Mouse (Mus musculus) limb, embryonic 11.5 days (tissue): Measurements from ENCODE around the gene Ptn. TPM values are rescaled to one million over a fixed set of nuclear protein-coding genes. Genes with fewer than 3 reads are reported as not detected.

Experiments
- ATAC-seq: fragments of 200-750 bp; cut with Nextera tagmentation; 2 replicates; pipeline ENCODE4 v1.8.0; 2017; ENCODE audit warnings: low read depth; ENCODE audit not compliant: insufficient number of reproducible peaks, low FRiP score, low TSS enrichment
- DNase-seq: peaks from one replicate; pipeline ENCODE4 v3.0.0-alpha.2; 2015; ENCODE audit warnings: low spot score
- H3K27ac ChIP-seq: fragments of 300-500 bp; sonication (generic); replicated peaks from 2 replicates; pipeline ENCODE4 v1.5.1; 2014; ENCODE audit warnings: low read depth, mild to moderate bottlenecking, low read length
- H3K27me3 ChIP-seq: fragments of 300-500 bp; sonication (generic); 2 replicates; pipeline ENCODE4 v1.6.1; 2014; ENCODE audit warnings: mild to moderate bottlenecking, low read length, mixed read lengths; ENCODE audit not compliant: control insufficient read depth, insufficient read depth
- H3K36me3 ChIP-seq: fragments of 300-500 bp; sonication (generic); 2 replicates; pipeline ENCODE4 v1.6.1; 2014; ENCODE audit warnings: mild to moderate bottlenecking, low read length, moderate library complexity, mixed read lengths; ENCODE audit not compliant: control insufficient read depth, insufficient read depth
- H3K4me1 ChIP-seq: fragments of 300-500 bp; sonication (generic); 2 replicates; pipeline ENCODE4 v1.6.1; 2014; ENCODE audit warnings: low read length, mixed read lengths; ENCODE audit not compliant: control insufficient read depth, insufficient read depth
- H3K4me2 ChIP-seq: fragments of 300-500 bp; sonication (generic); 2 replicates; pipeline ENCODE4 v1.6.1; 2014; ENCODE audit warnings: low read depth, mild to moderate bottlenecking, moderate library complexity; ENCODE audit not compliant: severe bottlenecking
- H3K4me3 ChIP-seq: fragments of 300-500 bp; sonication (generic); 2 replicates; pipeline ENCODE4 v1.5.1; 2014; ENCODE audit warnings: low read depth, low read length
- H3K9ac ChIP-seq: fragments of 300-500 bp; sonication (generic); 2 replicates; pipeline ENCODE4 v1.6.1; 2014; ENCODE audit warnings: mild to moderate bottlenecking, low read length
- H3K9me3 ChIP-seq: fragments of 300-500 bp; sonication (generic); 2 replicates; pipeline ENCODE4 v1.6.1; 2016; ENCODE audit warnings: low read length; ENCODE audit not compliant: control insufficient read depth
- WGBS: fragments of 180-500 bp; shearing (Covaris S2); extraction: QIAGEN DNeasy Blood & Tissue Kit; methylation state at CpG from one replicate; pipeline ENCODE4 v1.1.7; 2014; 5-methylcytosine and 5-hydroxymethylcytosine counted together
- polyA plus RNA-seq: library from polyadenylated mRNA; unstranded; fragments of >200 nt; fragmentation: Nextera tagmentation; extraction: Ambion mirVana; gene quantifications from 2 replicates; pipeline ENCODE4 v1.2.1, GENCODE M21; 2014

Gene Ptn
- 616 and 623 TPM in 2 replicates for polyA plus RNA-seq

GRCm38 (mm10) chr6:36809747-36810285, at the start of gene Ptn:
Ptn (minus strand) TSS chr6:36810220.
- H3K4me1 ChIP-seq: peaks cover 5% of the 10 kb centered on the region; the same call in 1 of the 2 replicates
- WGBS: under 1% methylated on average over 15 of the region's 15 CpGs
- H3K27me3 ChIP-seq: no peaks in the 10 kb centered on the region
- no peaks in the 10 kb centered on the region; the same call in 1 of the 2 replicates for H3K36me3 ChIP-seq
- H3K9ac ChIP-seq: peak within 1 kb of the TSS; percentile 93
- H3K27ac ChIP-seq: peak within 1 kb of the TSS; percentile 95
- H3K4me2 ChIP-seq: peak within 1 kb of the TSS; percentile 80
- ATAC-seq: peak; percentile 86
- peak within 1 kb of the TSS; percentile 77 for H3K4me3 ChIP-seq
- DNase-seq: peak; percentile 83
- H3K9me3 ChIP-seq: no peaks in the 10 kb centered on the region

DNA sequence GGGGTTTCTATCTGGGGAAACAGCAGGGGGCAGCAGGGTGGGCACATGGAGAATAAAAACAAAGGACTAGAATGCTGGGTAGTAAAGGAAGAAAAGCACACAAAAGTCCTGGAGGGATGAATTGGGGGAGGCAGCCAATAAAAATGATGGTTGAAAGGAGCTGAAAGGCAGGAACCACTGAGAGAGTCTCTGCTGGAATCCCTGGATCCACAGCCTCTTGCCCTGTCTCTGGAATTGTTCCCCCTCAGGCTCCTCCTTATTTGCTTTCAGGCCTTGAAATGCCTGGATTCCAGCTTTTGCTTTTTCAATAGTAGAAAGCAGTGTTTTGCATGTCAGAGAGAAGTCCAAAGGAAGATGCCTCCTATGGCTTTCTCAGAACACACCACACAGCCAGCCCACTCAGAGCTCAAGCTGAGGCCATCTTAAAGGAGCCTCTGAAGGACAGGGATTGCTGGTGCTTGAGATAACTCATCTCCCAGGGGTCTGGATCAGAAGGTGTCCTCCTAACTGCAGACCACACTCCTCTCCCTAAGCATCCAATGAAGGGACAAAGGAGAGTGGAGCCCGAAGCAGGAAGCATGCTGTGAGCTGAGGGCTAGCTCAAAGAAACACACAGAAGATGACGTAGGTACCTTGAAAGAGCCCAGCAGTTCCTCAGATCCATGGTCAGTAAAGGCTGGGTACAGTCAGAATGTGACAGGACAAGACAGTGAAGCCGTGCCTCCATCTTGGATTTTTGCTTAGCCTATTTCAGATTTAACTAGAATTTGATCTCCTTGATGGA, 48.4 kb upstream of the Ptn start:
- Histone ChIP-seq H3K27me3 (no peaks in the 10 kb centered on the region), H3K36me3 (no peaks in the 10 kb centered on the region), H3K9ac (no peak overlapping the region), H3K4me3 (no peak overlapping the region), H3K4me2 (no peak overlapping the region), H3K9me3 (no peaks in the 10 kb centered on the region), H3K4me1 (0 out of 2 replicates have a peak, but pooled peaks cover 2% of the 10 kb centered on the region), H3K27ac (no peak overlapping the region)
- 83% methylated on average over 3 of the region's 3 CpGs for WGBS
- ATAC-seq: no peak
- DNase-seq: peak; percentile 25

GRCm38 (mm10) chr6:36857627-36858257, 47.7 kb upstream of the Ptn start:
- Histone ChIP-seq H3K4me3 (no peak overlapping the region), H3K36me3 (no peaks in the 10 kb centered on the region), H3K27me3 (no peaks in the 10 kb centered on the region), H3K9ac (no peak overlapping the region), H3K9me3 (no peaks in the 10 kb centered on the region), H3K27ac (no peak overlapping the region), H3K4me2 (no peak overlapping the region), H3K4me1 (0 out of 2 replicates have a peak, but pooled peaks cover 2% of the 10 kb centered on the region)
- peak; percentile 26 for DNase-seq
- no peak for ATAC-seq
- WGBS: 68% methylated on average over 6 of the region's 6 CpGs

- DNase-seq (no peak), ATAC-seq (no peak)
- Histone ChIP-seq H3K4me1 (no peaks in the 10 kb centered on the region; the same call in 1 of the 2 replicates), H3K4me2 (no peak overlapping the region), H3K9ac (no peak overlapping the region), H3K36me3 (no peaks in the 10 kb centered on the region), H3K27me3 (no peaks in the 10 kb centered on the region), H3K9me3 (no peaks in the 10 kb centered on the region), H3K27ac (no peak overlapping the region), H3K4me3 (no peak overlapping the region)
- WGBS: 84% methylated on average over 7 of the region's 7 CpGs
Observed at GRCm38 (mm10) chr6:36850422-36851129, 40.6 kb upstream of the Ptn start.

- Histone ChIP-seq H3K4me3 (no peak overlapping the region), H3K27me3 (no peaks in the 10 kb centered on the region), H3K4me1 (peaks cover 13% of the 10 kb centered on the region), H3K36me3 (no peaks in the 10 kb centered on the region), H3K9ac (no peak overlapping the region), H3K27ac (no peak overlapping the region), H3K9me3 (no peaks in the 10 kb centered on the region), H3K4me2 (no peak overlapping the region)
- WGBS: 94% methylated on average over 1 of the region's 1 CpGs
- DNase-seq: no peak
- ATAC-seq: no peak
Observed at GRCm38 (mm10) chr6:36845288-36845687, 35.3 kb upstream of the Ptn start.

- 70% methylated on average over 6 of the region's 6 CpGs for WGBS
- no peak overlapping the region for H3K27ac ChIP-seq
- DNase-seq: no peak
Observed at GRCm38 (mm10) chr6:36844258-36844657, 34.2 kb upstream of the Ptn start.

GRCm38 (mm10) chr6:36843031-36843488, 33.0 kb upstream of the Ptn start:
- H3K36me3 ChIP-seq: no peaks in the 10 kb centered on the region
- WGBS: 48% methylated on average over 3 of the region's 3 CpGs
- DNase-seq (peak; percentile 36), ATAC-seq (no peak)
- H3K4me1 ChIP-seq: peaks cover 14% of the 10 kb centered on the region
- H3K4me3 ChIP-seq: no peak overlapping the region
- H3K4me2 ChIP-seq: peak overlapping the region; percentile 12; the same call in 1 of the 2 replicates
- H3K9ac ChIP-seq: no peak overlapping the region
- peak overlapping the region; percentile 68 for H3K27ac ChIP-seq
- H3K9me3 ChIP-seq: no peaks in the 10 kb centered on the region
- no peaks in the 10 kb centered on the region for H3K27me3 ChIP-seq

More at GRCm38 (mm10) chr6:36844258-36844657, 34.2 kb upstream of the Ptn start:
- no peaks in the 10 kb centered on the region for H3K27me3 ChIP-seq
- H3K4me3 ChIP-seq: no peak overlapping the region
- no peak overlapping the region for H3K9ac ChIP-seq
- ATAC-seq: no peak
- no peaks in the 10 kb centered on the region for H3K36me3 ChIP-seq
- H3K4me2 ChIP-seq: no peak overlapping the region
- no peaks in the 10 kb centered on the region for H3K9me3 ChIP-seq
- peaks cover 13% of the 10 kb centered on the region for H3K4me1 ChIP-seq
